Mouse (Mus musculus): ENCODE measurements around the gene Ntrk2.

DNA sequence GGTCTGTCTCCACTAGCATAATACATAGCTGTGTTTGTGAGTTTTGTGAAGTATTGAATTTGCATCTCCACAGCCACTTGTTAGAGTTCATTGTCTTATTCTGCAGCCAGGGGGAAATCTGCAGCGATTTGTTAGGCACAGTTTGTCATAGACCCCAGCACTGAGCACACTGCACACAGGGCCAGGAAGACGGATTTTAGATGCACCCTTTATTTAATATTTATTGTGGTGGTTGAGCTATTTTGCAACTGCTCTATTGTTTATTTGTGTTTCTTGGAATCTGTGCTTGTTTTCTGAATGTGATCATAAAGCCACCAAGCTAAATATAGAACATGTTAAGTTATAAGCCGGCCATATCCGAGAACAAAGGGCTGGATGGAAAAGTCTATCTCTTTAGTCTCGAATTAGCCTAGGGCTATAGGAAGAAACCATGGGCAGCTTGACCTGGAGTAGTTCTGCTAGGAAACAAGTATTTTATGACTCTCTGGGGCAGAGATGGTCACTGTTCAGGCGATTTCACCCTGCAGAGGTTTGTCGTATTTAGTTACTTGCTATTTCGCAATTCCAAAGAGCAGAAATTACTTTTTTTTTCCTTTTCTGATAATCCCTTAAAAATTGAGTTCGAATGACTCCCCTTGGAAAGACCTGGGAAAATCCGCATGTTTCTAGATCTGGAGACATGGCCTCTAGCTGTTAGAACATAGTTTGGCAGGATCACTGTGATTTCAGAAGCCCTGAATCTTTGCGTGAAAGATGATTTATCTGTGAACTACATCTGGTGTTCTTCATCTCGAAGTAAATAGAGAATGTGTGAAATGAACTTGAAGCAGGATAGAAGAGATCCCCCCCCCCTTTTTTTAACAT lies 196.8 kb downstream of the Ntrk2 start:
- TF ChIP-seq POLR2A (IDR thresholded peaks at IDR 0.05; ENCODE audit: low read depth, low read length) = no peak
- TF ChIP-seq CTCF (conservative IDR thresholded peaks at IDR 0.05; ENCODE audit: insufficient read depth, insufficient read length, low read depth, low read length) = no peak
